Mouse (Mus musculus) hindbrain, embryonic 16.5 days (tissue): ENCODE data around the gene Lman1l. TPM values are rescaled to one million over a fixed set of nuclear protein-coding genes. Genes with fewer than 3 reads are reported as not detected.

Source experiments
- ATAC-seq: fragments of 200-750 bp; cut with Nextera tagmentation; 2 replicates; pipeline ENCODE4 v1.8.0; 2017; ENCODE audit warnings: moderate TSS enrichment, moderate library complexity
- H3K27ac ChIP-seq: fragments of 300-500 bp; sonication (generic); 2 replicates; pipeline ENCODE4 v1.5.1; 2014; ENCODE audit warnings: low read depth, mild to moderate bottlenecking, control low read depth, low read length, moderate library complexity
- H3K27me3 ChIP-seq: fragments of 300-500 bp; sonication (generic); replicated peaks from 2 replicates; pipeline ENCODE4 v1.6.1; 2014; ENCODE audit warnings: low read length; ENCODE audit not compliant: control insufficient read depth, insufficient read depth
- H3K36me3 ChIP-seq: fragments of 300-500 bp; sonication (generic); 2 replicates; pipeline ENCODE4 v1.6.1; 2014; ENCODE audit warnings: mild to moderate bottlenecking, low read length, moderate library complexity, mixed read lengths; ENCODE audit not compliant: control insufficient read depth, insufficient read depth
- H3K4me1 ChIP-seq: fragments of 300-500 bp; sonication (generic); 2 replicates; pipeline ENCODE4 v1.6.1; 2014; ENCODE audit warnings: low read depth, low read length; ENCODE audit not compliant: control insufficient read depth, insufficient read depth
- H3K4me2 ChIP-seq: fragments of 300-500 bp; sonication (generic); 2 replicates; pipeline ENCODE4 v1.6.1; 2014; ENCODE audit warnings: mild to moderate bottlenecking, low read length, control low read depth, moderate library complexity
- H3K4me3 ChIP-seq: fragments of 300-500 bp; sonication (generic); 2 replicates; pipeline ENCODE4 v1.5.1; 2014; ENCODE audit warnings: mild to moderate bottlenecking, low read length, control low read depth, moderate library complexity
- H3K9ac ChIP-seq: fragments of 300-500 bp; sonication (generic); 2 replicates; pipeline ENCODE4 v1.6.1; 2014; ENCODE audit warnings: low read depth, mild to moderate bottlenecking, control low read depth, low read length, moderate library complexity
- H3K9me3 ChIP-seq: fragments of 300-500 bp; sonication (generic); 2 replicates; pipeline ENCODE4 v1.6.1; 2014; ENCODE audit warnings: mild to moderate bottlenecking, low read length, moderate library complexity; ENCODE audit not compliant: control insufficient read depth
- WGBS: fragments of 180-500 bp; shearing (Covaris S2); extraction: QIAGEN DNeasy Blood & Tissue Kit; methylation state at CpG from one replicate; pipeline ENCODE4 v1.1.7; 2014; 5-methylcytosine and 5-hydroxymethylcytosine counted together
- polyA plus RNA-seq: library from polyadenylated mRNA; unstranded; fragments of >200 nt; fragmentation: Nextera tagmentation; extraction: Ambion mirVana; gene quantifications from 2 replicates; pipeline ENCODE4 v1.2.1, GENCODE M21; 2015

Gene Lman1l
- polyA plus RNA-seq, 1 experiment from 2014 or later: not detected

DNA sequence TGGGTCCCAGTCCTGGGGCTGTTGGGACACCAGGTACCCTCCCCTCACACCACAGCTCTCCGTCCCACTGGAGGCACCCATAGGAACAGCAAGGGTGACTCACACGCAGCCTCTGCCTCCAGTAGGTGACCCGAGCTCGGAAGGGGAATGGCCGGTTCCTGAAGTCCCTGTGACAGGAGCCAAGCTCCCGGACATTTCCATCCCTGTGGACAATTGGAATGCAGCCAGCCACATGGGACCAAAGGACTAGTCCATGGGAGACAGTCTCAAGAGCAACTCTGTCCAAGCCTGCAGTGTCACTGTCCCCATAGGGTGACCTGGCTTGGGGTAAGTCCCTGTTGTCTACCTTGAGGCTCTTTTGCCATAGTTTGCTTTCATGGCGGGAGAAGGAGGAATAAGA lies 6.6 kb downstream of the Lman1l start:
- ATAC-seq: no peak
- Histone ChIP-seq H3K4me1 (peaks cover 2% of the 10 kb centered on the region; the same call in 1 of the 2 replicates), H3K27me3 (no peaks in the 10 kb centered on the region), H3K4me2 (no peak overlapping the region), H3K9ac (no peak overlapping the region), H3K4me3 (no peak overlapping the region), H3K9me3 (no peaks in the 10 kb centered on the region), H3K36me3 (no peaks in the 10 kb centered on the region), H3K27ac (no peak overlapping the region)
- WGBS: 84% methylated on average over 7 of the region's 7 CpGs

- ATAC-seq: no peak
- 88% methylated on average over 7 of the region's 7 CpGs for WGBS
- H3K36me3 ChIP-seq: no peaks in the 10 kb centered on the region
- H3K4me1 ChIP-seq: peaks cover 2% of the 10 kb centered on the region; the same call in 1 of the 2 replicates
- no peak overlapping the region for H3K4me3 ChIP-seq
- H3K9me3 ChIP-seq: no peaks in the 10 kb centered on the region
- no peak overlapping the region for H3K4me2 ChIP-seq
- H3K27me3 ChIP-seq: no peaks in the 10 kb centered on the region
- no peak overlapping the region for H3K9ac ChIP-seq
- no peak overlapping the region for H3K27ac ChIP-seq
These were observed 8.0 kb downstream of the Lman1l start for GRCm38 (mm10) chr9:57612587-57612986.

DNA sequence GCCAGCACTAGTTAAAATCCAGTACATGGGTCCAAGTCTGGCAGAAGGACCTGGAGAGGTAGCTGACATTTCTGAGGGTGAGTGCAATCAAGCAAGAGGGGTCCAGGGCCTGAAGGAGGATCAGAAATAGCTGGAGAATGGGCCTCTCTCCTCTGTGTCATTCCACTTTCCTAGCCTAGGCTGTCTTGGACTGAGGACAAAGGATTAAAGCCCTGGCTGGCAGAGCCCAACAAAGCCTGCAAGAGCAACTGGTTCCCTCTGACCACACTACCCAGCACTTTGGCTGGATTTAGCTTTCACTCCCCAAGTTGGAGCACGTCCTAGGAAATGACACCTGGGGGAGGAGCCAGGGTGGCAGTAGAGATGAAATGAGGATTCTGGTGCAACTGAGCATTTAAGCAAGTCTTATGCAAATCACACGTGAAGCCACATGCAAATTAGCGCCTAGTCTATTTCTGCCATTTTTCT lies 10.2 kb downstream of the Lman1l start:
- Histone ChIP-seq H3K4me3 (no peak overlapping the region), H3K4me1 (peaks cover 9% of the 10 kb centered on the region), H3K9me3 (no peaks in the 10 kb centered on the region), H3K27ac (no peak overlapping the region), H3K4me2 (no peak overlapping the region), H3K36me3 (no peaks in the 10 kb centered on the region), H3K9ac (no peak overlapping the region), H3K27me3 (peaks cover 7% of the 10 kb centered on the region)
- WGBS: 52% methylated on average over 3 of the region's 3 CpGs
- ATAC-seq: peak; percentile 77; the same call in 1 of the 2 replicates

- Histone ChIP-seq H3K36me3 (no peaks in the 10 kb centered on the region), H3K27me3 (peaks cover 8% of the 10 kb centered on the region), H3K9me3 (no peaks in the 10 kb centered on the region), H3K4me3 (no peak overlapping the region), H3K4me1 (peaks cover 9% of the 10 kb centered on the region), H3K9ac (no peak overlapping the region), H3K4me2 (no peak overlapping the region), H3K27ac (no peak overlapping the region)
- 74% methylated on average over 3 of the region's 3 CpGs for WGBS
- no peak for ATAC-seq
These were observed 10.8 kb downstream of the Lman1l start for GRCm38 (mm10) chr9:57609803-57610202.

GRCm38 (mm10) chr9:57606139-57606851 lies 14.3 kb downstream of the Lman1l start, which contains the start of gene Cplx3:
Gene Cplx3 (minus strand): TSS chr9:57606281.
- H3K27ac ChIP-seq: no peak within 1 kb of the TSS
- no peak within 1 kb of the TSS for H3K9ac ChIP-seq
- peak; percentile 25; the same call in 1 of the 2 replicates for ATAC-seq
- H3K4me2 ChIP-seq: peak within 1 kb of the TSS; percentile 60
- WGBS: 5% methylated on average over 24 of the region's 24 CpGs
- peak within 1 kb of the TSS; percentile 29 for H3K4me3 ChIP-seq
- H3K27me3 ChIP-seq: peaks cover 8% of the 10 kb centered on the region
- H3K9me3 ChIP-seq: no peaks in the 10 kb centered on the region
- H3K36me3 ChIP-seq: no peaks in the 10 kb centered on the region
- peaks cover 9% of the 10 kb centered on the region for H3K4me1 ChIP-seq

GRCm38 (mm10) chr9:57605503-57605902 lies 15.1 kb downstream of the Lman1l start:
- H3K27me3 ChIP-seq: peaks cover 8% of the 10 kb centered on the region
- no peak for ATAC-seq

DNA sequence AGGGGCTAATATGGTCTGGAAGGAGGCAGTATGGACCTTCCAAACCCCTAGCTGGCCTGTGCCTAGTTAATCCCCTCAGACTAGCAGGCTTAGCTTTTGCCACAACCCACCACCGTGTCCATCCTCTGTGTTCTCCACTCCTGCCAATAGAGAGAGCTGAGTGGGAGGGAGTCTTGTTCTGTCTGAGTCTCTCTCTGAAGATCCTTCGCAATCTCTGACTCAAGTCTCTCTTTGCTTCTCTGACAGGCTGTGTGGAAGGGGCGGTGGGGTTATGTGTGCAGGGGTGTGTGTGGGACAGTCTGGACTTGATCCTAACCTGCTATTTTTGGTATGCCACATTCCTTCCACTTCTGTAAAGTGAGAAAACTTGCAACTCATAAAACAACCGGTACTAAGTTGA lies 15.7 kb downstream of the Lman1l start:
- peaks cover 12% of the 10 kb centered on the region for H3K4me1 ChIP-seq
- no peak overlapping the region for H3K9ac ChIP-seq
- H3K27ac ChIP-seq: no peak overlapping the region
- WGBS: 80% methylated on average over 4 of the region's 4 CpGs
- no peaks in the 10 kb centered on the region for H3K9me3 ChIP-seq
- no peak overlapping the region for H3K4me2 ChIP-seq
- H3K27me3 ChIP-seq: peaks cover 8% of the 10 kb centered on the region
- H3K36me3 ChIP-seq: no peaks in the 10 kb centered on the region
- H3K4me3 ChIP-seq: no peak overlapping the region
- no peak for ATAC-seq

More at GRCm38 (mm10) chr9:57605503-57605902, 15.1 kb downstream of the Lman1l start:
- Histone ChIP-seq H3K4me2 (no peak overlapping the region; the same call in 1 of the 2 replicates), H3K9ac (no peak overlapping the region), H3K9me3 (no peaks in the 10 kb centered on the region), H3K27ac (no peak overlapping the region), H3K36me3 (no peaks in the 10 kb centered on the region), H3K4me3 (no peak overlapping the region), H3K4me1 (peaks cover 13% of the 10 kb centered on the region)
- WGBS: 25% methylated on average over 9 of the region's 9 CpGs

DNA sequence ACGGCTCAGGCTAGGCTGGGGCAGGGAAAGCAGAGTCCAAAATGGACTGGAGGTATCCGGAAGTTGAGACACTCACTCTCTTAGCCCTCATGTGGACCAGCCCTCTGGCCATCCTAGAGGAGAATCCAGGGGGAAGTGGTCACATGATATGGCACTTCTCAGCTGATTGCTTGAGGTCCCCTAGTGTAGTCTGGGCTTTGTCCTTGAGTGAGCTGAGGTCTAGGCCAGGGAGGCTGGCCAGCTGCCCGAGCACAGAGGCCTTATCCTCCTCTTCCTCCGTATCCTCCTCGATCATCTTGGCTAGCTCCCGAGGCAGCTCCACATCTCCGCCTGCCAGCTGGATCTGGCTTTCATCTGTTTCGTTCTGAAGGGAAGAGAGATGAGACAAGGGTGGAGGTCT lies 18.5 kb downstream of the Lman1l start:
- Histone ChIP-seq H3K9me3 (no peaks in the 10 kb centered on the region), H3K27me3 (peaks cover 8% of the 10 kb centered on the region), H3K27ac (no peak overlapping the region), H3K4me3 (no peak overlapping the region), H3K4me2 (no peak overlapping the region), H3K4me1 (peaks cover 12% of the 10 kb centered on the region; the same call in 1 of the 2 replicates), H3K9ac (no peak overlapping the region), H3K36me3 (no peaks in the 10 kb centered on the region)
- no peak for ATAC-seq
- WGBS: 79% methylated on average over 8 of the region's 8 CpGs

DNA sequence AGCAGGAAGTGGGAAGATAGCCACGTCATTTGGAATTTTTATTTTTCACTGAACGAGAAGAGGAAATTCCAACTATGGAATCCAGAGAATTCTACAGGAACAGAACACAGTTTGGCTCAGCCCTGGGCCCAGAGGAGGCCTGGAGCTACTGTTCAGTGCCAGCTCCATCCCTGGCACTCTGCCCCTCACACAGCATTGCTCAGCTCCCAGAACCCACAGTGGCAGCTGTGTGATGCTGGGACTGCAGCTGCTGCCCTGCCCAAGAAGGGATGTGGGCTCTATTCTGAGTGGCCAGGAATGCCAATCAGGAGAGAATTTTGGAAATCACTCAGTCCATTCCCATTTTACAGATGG lies 19.2 kb downstream of the Lman1l start:
- ATAC-seq: peak; percentile 72; the same call in 1 of the 2 replicates
- H3K4me3 ChIP-seq: no peak overlapping the region
- H3K9ac ChIP-seq: no peak overlapping the region
- WGBS: 62% methylated on average over 2 of the region's 2 CpGs
- H3K4me1 ChIP-seq: peaks cover 10% of the 10 kb centered on the region; the same call in 1 of the 2 replicates
- H3K36me3 ChIP-seq: no peaks in the 10 kb centered on the region
- peaks cover 8% of the 10 kb centered on the region for H3K27me3 ChIP-seq
- H3K4me2 ChIP-seq: no peak overlapping the region
- no peak overlapping the region for H3K27ac ChIP-seq
- no peaks in the 10 kb centered on the region for H3K9me3 ChIP-seq
